Mouse (Mus musculus): ENCODE results near the gene Arhgef39.
A peak's percentile ranks its signal among the peaks of the same experiment; 100 is the strongest.

DNA sequence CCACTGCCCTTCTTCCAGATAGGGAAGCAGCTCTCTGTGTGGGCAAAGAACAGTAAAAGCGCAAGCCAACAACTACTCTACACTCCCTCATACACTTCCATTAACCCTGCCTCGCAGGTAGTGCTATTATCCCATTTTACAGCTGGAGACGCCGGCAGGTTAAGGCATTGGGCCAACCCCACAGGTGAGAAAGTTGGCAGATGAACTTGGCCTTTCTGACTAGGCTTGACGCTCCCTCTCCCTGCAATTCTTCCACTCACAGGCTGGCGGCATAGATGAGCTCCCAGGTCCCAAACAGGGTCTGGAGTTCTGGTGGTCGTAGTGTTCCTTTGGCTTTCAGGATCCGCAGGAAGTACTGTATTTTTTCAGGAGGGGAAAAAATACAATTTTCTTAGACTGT is 512 bp downstream of the Arhgef39 start:
- TF ChIP-seq CTCF (conservative IDR thresholded peaks at IDR 0.05; ENCODE audit: low read length) (peak; percentile 73), POU5F1 (IDR thresholded peaks at IDR 0.05; ENCODE audit: borderline replicate concordance, low read length) (no peak), NANOG (IDR thresholded peaks at IDR 0.05; ENCODE audit: borderline replicate concordance, low read length) (no peak)
